Mouse (Mus musculus): Measurements from ENCODE around the gene Clcc1.

- TF ChIP-seq CTCF (conservative IDR thresholded peaks at IDR 0.05; ENCODE audit: low read length): no peak
- TF ChIP-seq NANOG (IDR thresholded peaks at IDR 0.05; ENCODE audit: borderline replicate concordance, low read length): no peak
Observed at GRCm38 (mm10) chr3:108655486-108655885, 1.8 kb downstream of the Clcc1 start.

Measured in E14TG2a.4 (cell line).